Mouse (Mus musculus): ENCODE measurements around the gene Zmynd8. TPM values are rescaled to one million over a fixed set of nuclear protein-coding genes. Genes with fewer than 3 reads are reported as not detected.

Zmynd8 gene
- polyA plus RNA-seq, 1 experiment: 3.0 TPM

DNA sequence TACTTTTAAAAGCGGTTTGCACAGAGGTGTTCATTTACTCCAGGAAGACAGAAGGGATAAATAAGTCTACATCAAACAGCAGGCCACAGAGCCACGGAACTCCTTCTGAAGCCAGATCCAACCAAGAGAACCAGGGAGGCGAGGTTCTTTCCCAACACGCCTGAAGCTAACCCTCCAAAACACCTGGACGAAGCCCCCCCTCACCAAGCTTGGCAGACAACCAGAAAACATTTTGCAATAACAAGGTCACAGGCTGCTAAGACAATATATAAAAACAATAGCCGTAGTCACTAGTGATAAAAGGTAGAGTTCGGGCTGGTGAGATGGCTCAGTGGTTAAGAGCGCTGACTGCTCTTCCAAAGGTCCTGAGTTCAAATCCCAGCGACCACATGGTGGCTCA, 66.1 kb downstream of the Zmynd8 start:
- Histone ChIP-seq H3K27ac (ENCODE audit: control insufficient read depth, insufficient read depth, low read depth, low read length) (no peak overlapping the region), H3K36me3 (ENCODE audit: control insufficient read depth, insufficient read depth, low read length) (no peaks in the 10 kb centered on the region), H3K4me3 (ENCODE audit: control insufficient read depth, low read depth, low read length) (no peak overlapping the region), H3K27me3 (ENCODE audit: control insufficient read depth, insufficient read depth, low read length) (no peaks in the 10 kb centered on the region), H3K4me1 (ENCODE audit: control insufficient read depth, insufficient read depth, low read length) (peaks cover 2% of the 10 kb centered on the region; the same call in 1 of the 2 replicates)
- TF ChIP-seq POLR2A (IDR thresholded peaks at IDR 0.05; ENCODE audit: control insufficient read depth, low read depth, low read length): no peak
- TF ChIP-seq CTCF (IDR thresholded peaks at IDR 0.05; ENCODE audit: control insufficient read depth, insufficient read depth, insufficient replicate concordance, low read depth, low read length): no peak

GRCm38 (mm10) chr2:165832295-165832694, 66.5 kb downstream of the Zmynd8 start:
- Histone ChIP-seq H3K36me3 (ENCODE audit: control insufficient read depth, insufficient read depth, low read length) (no peaks in the 10 kb centered on the region), H3K27me3 (ENCODE audit: control insufficient read depth, insufficient read depth, low read length) (no peaks in the 10 kb centered on the region), H3K4me3 (ENCODE audit: control insufficient read depth, low read depth, low read length) (no peak overlapping the region), H3K4me1 (ENCODE audit: control insufficient read depth, insufficient read depth, low read length) (peaks cover 2% of the 10 kb centered on the region; the same call in 1 of the 2 replicates), H3K27ac (ENCODE audit: control insufficient read depth, insufficient read depth, low read depth, low read length) (no peak overlapping the region)
- no peak for TF ChIP-seq CTCF (IDR thresholded peaks at IDR 0.05; ENCODE audit: control insufficient read depth, insufficient read depth, insufficient replicate concordance, low read depth, low read length)
- no peak for TF ChIP-seq POLR2A (IDR thresholded peaks at IDR 0.05; ENCODE audit: control insufficient read depth, low read depth, low read length)

- Histone ChIP-seq H3K36me3 (ENCODE audit: control insufficient read depth, insufficient read depth, low read length) (no peaks in the 10 kb centered on the region), H3K27ac (ENCODE audit: control insufficient read depth, insufficient read depth, low read depth, low read length) (no peak overlapping the region), H3K4me1 (ENCODE audit: control insufficient read depth, insufficient read depth, low read length) (peaks cover 2% of the 10 kb centered on the region; the same call in 1 of the 2 replicates), H3K4me3 (ENCODE audit: control insufficient read depth, low read depth, low read length) (no peak overlapping the region), H3K27me3 (ENCODE audit: control insufficient read depth, insufficient read depth, low read length) (no peaks in the 10 kb centered on the region)
- TF ChIP-seq POLR2A (IDR thresholded peaks at IDR 0.05; ENCODE audit: control insufficient read depth, low read depth, low read length) (no peak), CTCF (IDR thresholded peaks at IDR 0.05; ENCODE audit: control insufficient read depth, insufficient read depth, insufficient replicate concordance, low read depth, low read length) (no peak)
These were observed 67.1 kb downstream of the Zmynd8 start for GRCm38 (mm10) chr2:165831637-165832289.

DNA sequence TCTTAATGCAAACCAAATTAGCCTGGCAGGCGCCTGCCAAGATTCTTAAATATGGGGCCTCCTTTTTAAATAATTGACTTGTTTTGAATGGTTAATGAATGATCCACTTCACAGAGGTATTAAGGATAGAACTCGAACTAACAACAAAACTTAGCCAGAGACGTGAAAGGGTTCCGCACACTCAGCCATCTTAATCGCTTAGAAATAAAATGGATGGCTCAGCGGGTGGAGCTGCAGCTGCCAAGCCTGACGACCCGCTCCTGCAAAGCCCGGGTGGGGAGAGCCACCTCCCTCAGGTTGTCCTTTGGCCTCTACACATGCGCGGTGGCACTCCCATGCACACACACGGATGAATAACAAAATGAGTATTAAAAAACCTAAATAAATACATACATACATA, 70.0 kb downstream of the Zmynd8 start:
- TF ChIP-seq CTCF (IDR thresholded peaks at IDR 0.05; ENCODE audit: control insufficient read depth, insufficient read depth, insufficient replicate concordance, low read depth, low read length) (no peak), POLR2A (IDR thresholded peaks at IDR 0.05; ENCODE audit: control insufficient read depth, low read depth, low read length) (no peak)
- no peak overlapping the region for H3K4me3 ChIP-seq (ENCODE audit: control insufficient read depth, low read depth, low read length)
- no peaks in the 10 kb centered on the region for H3K27me3 ChIP-seq (ENCODE audit: control insufficient read depth, insufficient read depth, low read length)
- H3K36me3 ChIP-seq (ENCODE audit: control insufficient read depth, insufficient read depth, low read length): no peaks in the 10 kb centered on the region
- H3K27ac ChIP-seq (ENCODE audit: control insufficient read depth, insufficient read depth, low read depth, low read length): no peak overlapping the region
- peaks cover 2% of the 10 kb centered on the region; the same call in 1 of the 2 replicates for H3K4me1 ChIP-seq (ENCODE audit: control insufficient read depth, insufficient read depth, low read length)

GRCm38 (mm10) chr2:165825964-165826712, 72.7 kb downstream of the Zmynd8 start:
- Histone ChIP-seq H3K4me3 (ENCODE audit: control insufficient read depth, low read depth, low read length) (no peak overlapping the region), H3K27ac (ENCODE audit: control insufficient read depth, insufficient read depth, low read depth, low read length) (no peak overlapping the region), H3K36me3 (ENCODE audit: control insufficient read depth, insufficient read depth, low read length) (no peaks in the 10 kb centered on the region), H3K27me3 (ENCODE audit: control insufficient read depth, insufficient read depth, low read length) (no peaks in the 10 kb centered on the region), H3K4me1 (ENCODE audit: control insufficient read depth, insufficient read depth, low read length) (no peaks in the 10 kb centered on the region)
- TF ChIP-seq CTCF (IDR thresholded peaks at IDR 0.05; ENCODE audit: control insufficient read depth, insufficient read depth, insufficient replicate concordance, low read depth, low read length) (peak; percentile 66; the same call in 1 of the 2 replicates), POLR2A (IDR thresholded peaks at IDR 0.05; ENCODE audit: control insufficient read depth, low read depth, low read length) (no peak)

DNA sequence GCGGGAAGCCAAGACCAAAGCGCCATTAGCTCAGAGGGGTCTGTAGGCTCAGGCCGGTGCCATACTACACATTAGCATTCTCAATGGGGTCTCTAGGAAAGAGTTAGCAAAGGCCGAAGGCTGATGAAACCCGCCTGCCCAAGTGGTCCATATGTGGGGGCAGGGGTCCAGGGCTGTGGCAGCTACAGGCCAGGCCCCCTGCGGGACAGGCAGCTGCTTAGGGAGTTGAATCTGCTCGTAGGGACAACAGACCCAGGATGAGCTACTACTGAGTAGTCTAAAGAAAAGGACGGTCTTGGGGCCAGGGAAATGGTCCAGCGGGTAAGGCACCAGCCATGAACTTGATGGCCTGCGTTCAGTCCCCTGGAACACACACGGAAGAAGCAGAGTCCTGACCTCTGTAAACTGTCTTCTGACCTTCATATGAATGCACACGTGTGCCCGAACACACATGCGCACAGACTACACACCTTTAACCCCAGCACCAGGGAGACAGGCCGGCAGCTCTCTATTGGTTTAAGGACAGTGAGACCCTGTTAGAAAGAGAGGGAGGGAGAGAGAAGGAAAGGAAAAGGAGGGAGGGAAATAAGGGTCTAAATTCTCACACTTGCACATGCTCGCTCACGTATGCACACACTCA, 73.4 kb downstream of the Zmynd8 start:
- Histone ChIP-seq H3K27me3 (ENCODE audit: control insufficient read depth, insufficient read depth, low read length) (no peaks in the 10 kb centered on the region), H3K4me1 (ENCODE audit: control insufficient read depth, insufficient read depth, low read length) (no peaks in the 10 kb centered on the region), H3K27ac (ENCODE audit: control insufficient read depth, insufficient read depth, low read depth, low read length) (no peak overlapping the region), H3K36me3 (ENCODE audit: control insufficient read depth, insufficient read depth, low read length) (no peaks in the 10 kb centered on the region), H3K4me3 (ENCODE audit: control insufficient read depth, low read depth, low read length) (no peak overlapping the region)
- no peak for TF ChIP-seq CTCF (IDR thresholded peaks at IDR 0.05; ENCODE audit: control insufficient read depth, insufficient read depth, insufficient replicate concordance, low read depth, low read length)
- TF ChIP-seq POLR2A (IDR thresholded peaks at IDR 0.05; ENCODE audit: control insufficient read depth, low read depth, low read length): no peak

DNA sequence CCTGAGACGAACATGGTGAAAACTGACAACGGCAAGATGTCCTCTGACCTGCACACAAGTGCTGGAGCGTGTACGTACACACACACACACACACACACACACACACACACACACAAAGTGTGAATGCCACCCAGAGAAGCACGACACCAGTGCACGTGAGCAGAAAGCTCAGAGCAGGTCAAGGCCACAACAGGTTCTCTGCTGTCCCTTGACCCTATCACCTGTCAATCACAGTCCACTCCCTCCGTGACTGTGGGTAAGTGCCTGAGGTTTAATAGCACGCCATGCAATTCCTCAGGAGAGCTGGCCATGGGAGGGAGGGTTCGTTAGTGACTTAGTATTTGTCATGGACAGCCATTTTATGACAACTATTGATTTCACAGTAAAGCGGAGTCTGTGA, 74.0 kb downstream of the Zmynd8 start:
- TF ChIP-seq POLR2A (IDR thresholded peaks at IDR 0.05; ENCODE audit: control insufficient read depth, low read depth, low read length): no peak
- no peak for TF ChIP-seq CTCF (IDR thresholded peaks at IDR 0.05; ENCODE audit: control insufficient read depth, insufficient read depth, insufficient replicate concordance, low read depth, low read length)
- Histone ChIP-seq H3K4me3 (ENCODE audit: control insufficient read depth, low read depth, low read length) (no peak overlapping the region), H3K27me3 (ENCODE audit: control insufficient read depth, insufficient read depth, low read length) (no peaks in the 10 kb centered on the region), H3K36me3 (ENCODE audit: control insufficient read depth, insufficient read depth, low read length) (no peaks in the 10 kb centered on the region), H3K27ac (ENCODE audit: control insufficient read depth, insufficient read depth, low read depth, low read length) (no peak overlapping the region), H3K4me1 (ENCODE audit: control insufficient read depth, insufficient read depth, low read length) (no peaks in the 10 kb centered on the region)
